Mouse (Mus musculus) limb, embryonic 15.5 days (tissue): ENCODE results near the gene Nfe2. TPM values are rescaled to one million over a fixed set of nuclear protein-coding genes. Genes with fewer than 3 reads are reported as not detected.

Experiments used
- ATAC-seq: fragments of 200-750 bp; cut with Nextera tagmentation; 2 replicates; pipeline ENCODE4 v1.8.0; 2017; ENCODE audit warnings: low read depth, moderate TSS enrichment; ENCODE audit not compliant: insufficient number of reproducible peaks, low FRiP score, low TSS enrichment
- H3K27ac ChIP-seq: fragments of 300-500 bp; sonication (generic); 2 replicates; pipeline ENCODE4 v1.5.1; 2015; ENCODE audit warnings: moderate library complexity, mild to moderate bottlenecking, inconsistent platforms
- H3K27me3 ChIP-seq: fragments of 300-500 bp; sonication (generic); 2 replicates; pipeline ENCODE4 v1.6.1; 2015; ENCODE audit warnings: inconsistent platforms
- H3K36me3 ChIP-seq: fragments of 300-500 bp; sonication (generic); 2 replicates; pipeline ENCODE4 v1.6.1; 2015; ENCODE audit warnings: inconsistent platforms
- H3K4me1 ChIP-seq: fragments of 300-500 bp; sonication (generic); 2 replicates; pipeline ENCODE4 v1.6.1; 2015; ENCODE audit warnings: inconsistent platforms
- H3K4me2 ChIP-seq: fragments of 300-500 bp; sonication (generic); 2 replicates; pipeline ENCODE4 v1.6.1; 2015; ENCODE audit warnings: mild to moderate bottlenecking, inconsistent platforms
- H3K4me3 ChIP-seq: fragments of 300-500 bp; sonication (generic); 2 replicates; pipeline ENCODE4 v1.5.1; 2015; ENCODE audit warnings: mild to moderate bottlenecking, inconsistent platforms
- H3K9ac ChIP-seq: fragments of 300-500 bp; sonication (generic); 2 replicates; pipeline ENCODE4 v1.6.1; 2015; ENCODE audit warnings: inconsistent platforms
- H3K9me3 ChIP-seq: fragments of 300-500 bp; sonication (generic); 2 replicates; pipeline ENCODE4 v1.6.1; 2016; ENCODE audit warnings: inconsistent platforms
- WGBS: fragments of 180-500 bp; shearing (Covaris S2); methylation state at CpG from one replicate; pipeline ENCODE4 v1.1.7; 2015; 5-methylcytosine and 5-hydroxymethylcytosine counted together
- microRNA counts: library from miRNA; unstranded; fragments of <30 nt; microRNA quantifications from one replicate; lab custom pipeline; 2016
- microRNA-seq: library from miRNA; unstranded; fragments of <30 nt; microRNA quantifications from one replicate; pipeline ENCODE4, GENCODE M21; 2016
- polyA plus RNA-seq: library from polyadenylated mRNA; unstranded; fragments of >200 nt; fragmentation: Nextera tagmentation; extraction: Ambion mirVana; gene quantifications from 2 replicates; pipeline ENCODE4 v1.2.1, GENCODE M21; 2015

The Nfe2 gene
- polyA plus RNA-seq, 1 experiment from 2014 or later, result 2.2 TPM

- no peak for ATAC-seq
- 82% methylated on average over 3 of the region's 3 CpGs for WGBS
- Histone ChIP-seq H3K4me2 (no peak overlapping the region), H3K4me3 (no peak overlapping the region), H3K9me3 (no peaks in the 10 kb centered on the region), H3K27ac (no peak overlapping the region), H3K27me3 (no peaks in the 10 kb centered on the region), H3K9ac (no peak overlapping the region), H3K4me1 (peaks cover 13% of the 10 kb centered on the region; the same call in 1 of the 2 replicates), H3K36me3 (0 out of 2 replicates have a peak, but pooled peaks cover 3% of the 10 kb centered on the region)
Measured at GRCm38 (mm10) chr15:103227022-103227421, 31.2 kb downstream of the Nfe2 start.

DNA sequence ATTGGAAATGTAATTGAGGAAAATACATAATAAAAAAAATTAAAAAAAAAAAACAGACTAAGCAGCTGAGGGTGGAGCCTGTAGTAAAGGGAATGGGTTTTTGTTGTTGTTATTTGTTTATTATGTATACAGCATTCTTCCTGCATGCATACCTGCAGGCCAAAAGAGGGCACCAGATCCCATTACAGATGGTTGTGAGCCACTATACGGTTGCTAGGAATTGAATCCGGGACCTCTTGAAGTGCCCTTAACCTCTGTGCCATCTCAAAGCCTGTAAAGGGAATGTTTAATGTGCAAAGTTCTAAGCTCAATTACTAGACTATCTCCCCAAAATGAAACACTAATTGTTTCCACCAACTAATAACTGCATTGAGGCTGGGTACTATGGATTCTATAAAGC is 34.0 kb downstream of the Nfe2 start:
- H3K36me3 ChIP-seq, result no peaks in the 10 kb centered on the region
- 77% methylated on average over 2 of the region's 2 CpGs for WGBS

DNA sequence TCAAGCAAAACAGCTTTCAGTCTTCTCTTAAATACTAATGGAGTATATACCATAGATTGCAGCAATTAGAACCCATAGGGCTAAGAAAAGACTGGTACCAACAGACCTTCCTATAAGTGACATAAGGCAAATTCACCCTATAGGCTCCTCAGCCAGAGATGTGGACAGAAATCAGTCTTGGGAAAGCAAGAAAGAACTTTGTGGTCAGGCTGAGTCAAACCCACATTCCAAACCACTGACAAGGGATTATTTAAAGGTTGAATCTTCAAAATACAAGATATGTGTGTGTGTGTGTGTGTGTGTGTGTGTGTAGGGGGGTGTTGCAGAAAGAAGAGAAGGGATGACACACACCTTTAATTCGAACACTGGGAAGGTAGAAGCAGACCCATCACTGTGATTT is 36.8 kb downstream of the Nfe2 start:
- Histone ChIP-seq H3K4me3 (no peak overlapping the region), H3K36me3 (no peaks in the 10 kb centered on the region), H3K4me2 (no peak overlapping the region), H3K9me3 (no peaks in the 10 kb centered on the region), H3K4me1 (0 out of 2 replicates have a peak, but pooled peaks cover 11% of the 10 kb centered on the region), H3K27me3 (no peaks in the 10 kb centered on the region), H3K27ac (no peak overlapping the region), H3K9ac (no peak overlapping the region)
- WGBS, result 69% methylated on average over 1 of the region's 1 CpGs
- ATAC-seq, result no peak

More for the DNA sequence above, 34.0 kb downstream of the Nfe2 start:
- Histone ChIP-seq H3K9me3 (no peaks in the 10 kb centered on the region), H3K27me3 (no peaks in the 10 kb centered on the region), H3K27ac (no peak overlapping the region), H3K4me3 (no peak overlapping the region), H3K4me2 (no peak overlapping the region), H3K4me1 (0 out of 2 replicates have a peak, but pooled peaks cover 11% of the 10 kb centered on the region), H3K9ac (no peak overlapping the region)
- ATAC-seq, result no peak

- Histone ChIP-seq H3K27me3 (no peaks in the 10 kb centered on the region), H3K9me3 (no peaks in the 10 kb centered on the region), H3K9ac (no peak overlapping the region), H3K27ac (no peak overlapping the region), H3K4me1 (peaks cover 17% of the 10 kb centered on the region), H3K4me3 (no peak overlapping the region), H3K36me3 (no peaks in the 10 kb centered on the region), H3K4me2 (no peak overlapping the region)
- 47% methylated on average over 3 of the region's 3 CpGs for WGBS
- no peak for ATAC-seq
Measured at GRCm38 (mm10) chr15:103220785-103221184, 37.4 kb downstream of the Nfe2 start.

- no peaks in the 10 kb centered on the region for H3K9me3 ChIP-seq
- H3K4me1 ChIP-seq, result peaks cover 22% of the 10 kb centered on the region
- H3K27ac ChIP-seq, result peak overlapping the region; percentile 91
- ATAC-seq, result no peak
- H3K27me3 ChIP-seq, result no peaks in the 10 kb centered on the region
- peaks cover 19% of the 10 kb centered on the region for H3K36me3 ChIP-seq
- H3K4me3 ChIP-seq, result no peak overlapping the region
- WGBS, result 22% methylated on average over 2 of the region's 2 CpGs
- H3K4me2 ChIP-seq, result peak overlapping the region; percentile 52
- H3K9ac ChIP-seq, result no peak overlapping the region
Measured at GRCm38 (mm10) chr15:103216052-103216451, 42.2 kb downstream of the Nfe2 start.

- Histone ChIP-seq H3K4me1 (peaks cover 19% of the 10 kb centered on the region), H3K27me3 (no peaks in the 10 kb centered on the region), H3K9ac (peak overlapping the region; percentile 20; the same call in 1 of the 2 replicates), H3K4me3 (peak overlapping the region; percentile 44), H3K9me3 (no peaks in the 10 kb centered on the region), H3K36me3 (peaks cover 27% of the 10 kb centered on the region), H3K27ac (peak overlapping the region; percentile 91), H3K4me2 (peak overlapping the region; percentile 52)
- ATAC-seq, result peak; percentile 96
- WGBS, result under 1% methylated on average over 15 of the region's 15 CpGs
Measured at GRCm38 (mm10) chr15:103214971-103215907, 43.0 kb downstream of the Nfe2 start.

- peak overlapping the region; percentile 35 for H3K4me2 ChIP-seq
- H3K9ac ChIP-seq, result no peak overlapping the region
- H3K4me1 ChIP-seq, result peaks cover 19% of the 10 kb centered on the region
- H3K4me3 ChIP-seq, result peak overlapping the region; percentile 19
- ATAC-seq, result no peak
- H3K9me3 ChIP-seq, result no peaks in the 10 kb centered on the region
- no peaks in the 10 kb centered on the region for H3K27me3 ChIP-seq
- H3K27ac ChIP-seq, result peak overlapping the region; percentile 79
- H3K36me3 ChIP-seq, result peaks cover 35% of the 10 kb centered on the region
- 14% methylated on average over 2 of the region's 2 CpGs for WGBS
Measured at GRCm38 (mm10) chr15:103214149-103214548, 44.1 kb downstream of the Nfe2 start.

DNA sequence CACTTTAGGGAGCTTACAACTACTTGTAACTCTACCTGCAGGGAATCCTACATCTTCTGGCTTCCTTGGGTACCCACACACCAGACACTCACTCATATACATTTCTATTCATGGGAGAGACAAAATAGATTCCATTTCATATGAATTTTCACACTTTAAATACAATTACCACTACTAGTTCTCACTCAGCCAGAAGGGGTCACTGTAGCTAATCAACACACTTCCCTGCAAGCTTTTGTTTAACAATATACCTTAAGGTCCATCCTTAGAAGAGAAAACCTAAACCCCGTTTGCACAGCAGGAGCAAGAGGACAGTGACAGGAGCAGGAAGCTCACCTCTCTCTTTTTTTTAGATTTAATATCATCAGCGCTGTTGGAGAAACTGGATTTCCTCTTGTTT is 53.0 kb downstream of the Nfe2 start:
- no peak for ATAC-seq
- Histone ChIP-seq H3K9ac (no peak overlapping the region), H3K4me1 (peaks cover 5% of the 10 kb centered on the region; the same call in 1 of the 2 replicates), H3K36me3 (peaks cover 59% of the 10 kb centered on the region), H3K4me3 (no peak overlapping the region), H3K9me3 (no peaks in the 10 kb centered on the region), H3K27ac (no peak overlapping the region), H3K4me2 (no peak overlapping the region), H3K27me3 (no peaks in the 10 kb centered on the region)
- 63% methylated on average over 2 of the region's 2 CpGs for whole genome bisulfite sequencing

DNA sequence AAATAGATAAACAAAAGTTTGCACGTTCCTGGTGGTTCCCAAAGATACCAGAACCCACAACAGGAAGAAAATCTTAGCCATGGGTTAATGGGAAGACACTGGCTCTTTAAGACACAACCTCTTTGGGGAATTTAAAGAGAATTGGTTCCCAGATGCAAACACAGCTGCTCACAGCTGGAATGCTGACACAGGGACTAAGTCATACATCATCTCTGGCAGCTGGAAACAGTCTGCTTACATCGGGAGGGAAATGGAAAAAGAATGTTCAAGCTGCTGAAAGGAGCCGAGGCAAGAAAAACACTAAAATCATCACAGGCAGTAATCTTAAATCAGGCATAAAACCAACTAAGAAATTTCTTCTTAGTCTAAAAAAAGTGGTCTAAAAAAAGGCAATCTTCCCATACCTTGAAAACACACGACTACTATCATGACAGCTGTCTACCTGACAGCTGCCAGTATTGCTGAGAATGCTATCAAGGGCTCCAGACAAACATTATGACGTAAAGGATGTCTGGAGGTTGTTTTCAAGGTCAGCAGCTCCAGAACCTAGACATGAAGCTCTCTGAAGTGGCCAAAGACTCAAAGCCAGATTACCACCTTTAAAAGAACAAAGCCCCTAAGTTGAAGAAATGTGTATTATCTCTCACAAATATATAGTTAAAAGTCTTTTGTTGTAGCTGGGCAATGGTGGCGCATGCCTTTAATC is 56.0 kb downstream of the Nfe2 start:
- no peak for ATAC-seq
- Histone ChIP-seq H3K4me1 (peaks cover 5% of the 10 kb centered on the region; the same call in 1 of the 2 replicates), H3K27me3 (no peaks in the 10 kb centered on the region), H3K9ac (no peak overlapping the region), H3K4me3 (no peak overlapping the region), H3K4me2 (no peak overlapping the region), H3K36me3 (peaks cover 63% of the 10 kb centered on the region), H3K9me3 (no peaks in the 10 kb centered on the region), H3K27ac (peak overlapping the region; percentile 52)
- WGBS, result 38% methylated on average over 6 of the region's 6 CpGs

MicroRNAs within 50 kb of the gene (microRNA counts, 519-probe panel; counts per million panel counts)
- microRNA mmu-miR-148b (lab: Ali Mortazavi, UCI), result 3,087 counts per million, percentile 71 among the panel's probes with 10 or more counts

Small RNA genes within 50 kb of the gene (microRNA-seq; reads per million reads assigned to microRNA genes)
- gene Mir148b, result 189 reads per million, percentile 57 among the genes with 10 or more reads in this experiment

Other genes starting within 250 kb of the Nfe2 start
- gene Hoxc4, start 239.5 kb downstream of the Nfe2 start, polyA plus RNA-seq, result 1.7 and 2.7 TPM in 2 replicates
- gene Smug1, start 91.3 kb downstream of the Nfe2 start, polyA plus RNA-seq, result 17.0 and 18.3 TPM in 2 replicates
- 92.8 and 98.4 TPM in 2 replicates for gene Cbx5, start 18.6 kb downstream of the Nfe2 start, polyA plus RNA-seq
- 593 and 673 TPM in 2 replicates for gene Hnrnpa1, start 18.0 kb downstream of the Nfe2 start, polyA plus RNA-seq
- gene Copz1, start 14.3 kb upstream of the Nfe2 start, polyA plus RNA-seq, result 270 and 286 TPM in 2 replicates
- gene Gpr84, start 52.2 kb upstream of the Nfe2 start, polyA plus RNA-seq, result 0.20 and 0.36 TPM in 2 replicates
- gene Zfp385a, start 81.7 kb upstream of the Nfe2 start, polyA plus RNA-seq, result 17.1 and 19.4 TPM in 2 replicates
- gene Itga5, start 108.4 kb upstream of the Nfe2 start, polyA plus RNA-seq, result 62.0 and 64.9 TPM in 2 replicates
- not detected in 2 replicates for gene Gtsf1, start 172.1 kb upstream of the Nfe2 start, polyA plus RNA-seq
- not detected in 2 replicates for gene Gtsf2, start 190.1 kb upstream of the Nfe2 start, polyA plus RNA-seq
- 4.4 and 5.0 TPM in 2 replicates for gene Nckap1l, start 195.4 kb upstream of the Nfe2 start, polyA plus RNA-seq
- gene Pde1b, start 244.6 kb upstream of the Nfe2 start, polyA plus RNA-seq, result 3.9 and 4.4 TPM in 2 replicates